Mouse (Mus musculus) cerebellum, adult 2 months (tissue): ENCODE measurements around the gene Afg1l. TPM values are rescaled to one million over a fixed set of nuclear protein-coding genes. Genes with fewer than 3 reads are reported as not detected.

ENCODE experiments used
- DNase-seq, 2 experiments: peaks; one replicate each; pipeline ENCODE4 v3.0.0; 2021
- H3K27ac ChIP-seq: fragments of 200-500 bp; 2 replicates; pipeline ENCODE4 v1.5.1; 2012; ENCODE audit warnings: low read length, control low read depth, inconsistent platforms; ENCODE audit not compliant: insufficient read depth
- H3K27me3 ChIP-seq: fragments of 200-500 bp; 2 replicates; pipeline ENCODE4 v1.6.1; 2012; ENCODE audit warnings: inconsistent platforms, mild to moderate bottlenecking, low read length, moderate library complexity; ENCODE audit not compliant: control insufficient read depth, insufficient read depth
- H3K4me1 ChIP-seq: fragments of 200-500 bp; 2 replicates; pipeline ENCODE4 v1.6.1; 2011; ENCODE audit warnings: low read length; ENCODE audit not compliant: control insufficient read depth, insufficient read depth
- H3K4me3 ChIP-seq: fragments of 200-500 bp; replicated peaks from 2 replicates; pipeline ENCODE3; 2011; ENCODE audit warnings: mild to moderate bottlenecking, low read depth, low read length, control low read depth; ENCODE audit not compliant: insufficient read depth
- CTCF ChIP-seq: fragments of 200-500 bp; IDR thresholded peaks from 2 replicates; pipeline ENCODE4 v1.5.1; 2011; ENCODE audit warnings: low read depth, mild to moderate bottlenecking, control low read depth, low read length, moderate library complexity, borderline replicate concordance; ENCODE audit not compliant: insufficient read depth
- POLR2A ChIP-seq: fragments of 200-500 bp; IDR thresholded peaks from 2 replicates; pipeline ENCODE4 v1.6.1; 2011; ENCODE audit warnings: low read length, control low read depth, borderline replicate concordance; ENCODE audit not compliant: insufficient read depth
- WGBS: fragments of 180-500 bp; shearing (Covaris S2); methylation state at CpG from one replicate; pipeline ENCODE4 v1.1.7; 2018; 5-methylcytosine and 5-hydroxymethylcytosine counted together
- polyA plus RNA-seq: library from polyadenylated mRNA; depleted of rRNA; stranded (reverse); fragments of >200 nt; gene quantifications from 2 replicates; pipeline ENCODE4 v1.2.3, GENCODE M21; 2012

The Afg1l gene
- polyA plus RNA-seq, 1 experiment: 14.9 TPM

DNA sequence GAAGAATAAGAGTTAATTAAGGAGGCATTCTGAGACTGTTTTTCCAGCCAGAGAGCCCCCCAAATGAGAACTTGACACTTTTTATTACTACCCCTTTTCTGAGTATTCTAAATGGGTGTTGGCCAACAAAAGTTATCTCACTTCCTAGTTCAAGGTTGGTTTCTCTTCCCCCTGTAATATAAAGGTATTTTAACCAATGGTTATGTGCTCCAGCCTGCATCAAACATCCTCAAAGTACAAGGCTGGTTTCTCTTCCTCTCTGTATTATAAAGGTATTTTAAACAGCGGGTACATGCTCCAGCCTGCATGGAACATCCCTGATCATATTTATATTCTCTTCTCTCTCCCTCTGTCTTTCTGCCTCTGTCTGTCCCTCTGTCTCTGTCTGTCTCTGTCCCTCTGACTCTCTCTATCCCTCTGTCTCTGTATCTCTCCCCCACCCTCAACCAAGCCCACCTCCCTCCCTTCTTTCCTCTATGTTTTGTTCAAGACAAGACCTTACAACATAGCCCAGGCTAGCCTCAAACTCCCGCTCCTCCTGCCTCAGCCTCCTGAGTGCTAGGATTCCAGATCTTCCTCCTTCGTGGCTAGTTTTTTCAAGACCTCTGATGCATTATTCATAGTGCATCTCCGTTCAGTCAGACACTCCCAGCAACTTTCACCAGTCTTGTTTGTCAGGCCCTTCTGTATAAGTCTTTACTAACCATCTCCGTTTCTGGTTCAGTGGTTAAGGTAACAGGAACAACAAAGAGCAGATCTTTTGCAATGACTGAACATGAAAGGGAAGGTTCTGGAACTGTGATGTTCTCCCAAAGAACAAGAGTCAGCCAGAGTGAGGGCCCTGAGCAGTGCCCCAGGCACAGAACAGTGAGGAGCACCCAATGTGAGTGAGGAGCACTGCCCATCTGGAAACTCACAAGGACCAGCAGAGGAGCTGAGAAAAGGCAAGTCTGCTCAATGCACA lies 41.2 kb downstream of the Afg1l start:
- no peak overlapping the region for H3K4me3 ChIP-seq
- H3K27me3 ChIP-seq: no peaks in the 10 kb centered on the region
- no peak for TF ChIP-seq POLR2A
- TF ChIP-seq CTCF: no peak
- WGBS: 67% methylated on average over 5 of the region's 5 CpGs
- no peak for DNase-seq
- no peaks in the 10 kb centered on the region for H3K4me1 ChIP-seq
- no peak overlapping the region for H3K27ac ChIP-seq

DNA sequence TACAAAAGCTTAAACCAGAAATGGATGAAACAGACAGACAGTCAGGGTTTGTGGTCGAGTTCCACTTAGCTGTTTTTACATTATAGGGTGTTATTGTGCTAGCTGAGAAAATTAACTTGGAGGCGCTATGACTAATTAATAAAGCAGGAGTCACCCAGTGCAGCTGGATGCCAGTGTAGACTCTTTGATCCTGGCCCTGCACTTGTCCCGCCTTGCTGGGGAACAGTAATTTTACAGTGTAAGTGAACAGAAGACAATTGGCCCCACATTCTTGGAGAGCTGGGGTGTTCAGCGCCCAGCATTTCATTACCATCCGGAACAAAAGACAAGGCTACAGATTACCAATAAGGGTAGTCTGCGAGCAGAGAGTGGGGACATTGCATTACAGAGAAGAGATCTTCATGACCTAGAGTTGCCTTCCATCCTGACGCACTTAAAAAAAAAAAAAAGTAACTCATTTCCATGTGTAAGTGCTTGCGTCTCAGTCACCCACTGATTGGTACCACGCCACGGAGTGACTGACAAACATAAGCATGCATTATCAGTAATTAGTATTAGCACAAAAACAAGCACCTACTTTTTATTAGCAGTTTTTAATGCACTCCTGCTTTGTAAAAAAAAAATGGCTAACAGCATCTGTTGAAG lies 60.7 kb downstream of the Afg1l start:
- H3K4me1 ChIP-seq: no peaks in the 10 kb centered on the region
- no peak overlapping the region for H3K4me3 ChIP-seq
- no peak for DNase-seq
- no peak overlapping the region for H3K27ac ChIP-seq
- H3K27me3 ChIP-seq: no peaks in the 10 kb centered on the region
- 52% methylated on average over 10 of the region's 10 CpGs for WGBS
- TF ChIP-seq POLR2A (no peak), CTCF (no peak)

DNA sequence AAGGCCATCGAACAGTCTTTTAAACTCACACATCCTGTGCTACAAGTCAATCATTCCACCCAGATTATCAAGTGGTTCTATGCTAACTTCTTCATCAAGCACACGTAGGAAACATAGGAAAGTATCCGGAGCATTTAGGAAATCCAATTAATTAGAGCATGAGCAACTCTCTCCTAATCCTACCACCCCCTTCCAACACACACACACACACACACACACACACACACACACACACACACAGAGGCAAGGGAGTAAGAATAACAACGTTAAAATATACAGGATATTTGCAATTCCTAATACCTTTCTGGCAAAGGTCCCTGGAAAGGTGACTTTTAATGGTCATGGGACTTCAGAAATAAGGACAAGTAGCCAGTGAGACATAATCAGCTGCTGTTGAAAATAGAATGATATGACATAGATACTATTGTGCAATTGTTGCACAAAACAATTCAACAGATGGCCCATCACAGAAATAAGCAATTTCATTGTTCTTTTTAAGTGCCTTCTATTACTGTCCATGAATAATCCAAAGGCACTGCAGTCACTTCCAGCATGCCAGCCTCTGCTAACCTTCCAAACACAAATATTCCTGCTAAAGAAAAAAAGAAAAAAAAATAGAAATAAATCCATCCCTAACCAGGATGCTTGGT lies 62.4 kb downstream of the Afg1l start:
- Histone ChIP-seq H3K4me3 (no peak overlapping the region), H3K27ac (no peak overlapping the region), H3K27me3 (no peaks in the 10 kb centered on the region), H3K4me1 (peaks cover 4% of the 10 kb centered on the region)
- WGBS: 69% methylated on average over 4 of the region's 4 CpGs
- TF ChIP-seq CTCF (no peak), POLR2A (no peak)
- no peak for DNase-seq

DNA sequence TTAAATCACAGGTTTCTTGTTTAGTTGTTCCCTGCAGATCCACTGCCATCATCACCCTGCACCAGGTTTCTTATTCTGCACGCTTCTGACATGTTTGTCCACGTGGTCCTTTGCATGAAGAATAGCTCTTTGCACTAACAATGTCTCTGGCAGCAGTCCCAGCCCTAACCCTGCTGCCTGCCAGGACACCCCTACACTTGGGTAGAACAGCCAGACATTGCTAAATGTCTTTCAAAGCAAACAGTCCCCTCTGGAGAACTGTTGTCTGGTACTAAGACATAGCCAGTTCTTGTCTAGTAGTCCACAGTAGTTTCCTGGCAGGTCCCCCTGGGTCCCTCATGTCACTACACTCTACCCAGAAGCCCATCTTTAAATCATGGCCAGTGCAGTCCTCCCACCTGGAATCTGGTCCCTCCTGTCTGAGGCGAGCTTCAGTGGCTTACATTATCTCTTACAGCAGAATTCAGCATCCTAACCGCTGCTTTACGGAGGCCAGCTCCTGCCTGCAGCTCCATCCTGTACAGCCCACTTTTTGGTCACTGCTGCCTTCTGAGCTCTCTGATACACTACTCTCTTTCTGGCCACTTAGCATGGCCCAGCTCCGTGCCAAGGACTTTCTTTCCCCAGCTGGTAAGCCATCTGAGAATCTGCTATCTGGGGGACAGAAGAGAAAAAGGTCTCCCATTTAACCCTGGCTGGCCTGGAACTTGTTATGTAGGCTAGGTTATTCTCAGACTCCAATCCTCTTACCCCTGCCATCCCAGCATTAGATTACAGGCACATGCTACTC lies 67.4 kb downstream of the Afg1l start:
- no peak overlapping the region for H3K4me3 ChIP-seq
- H3K4me1 ChIP-seq: peaks cover 4% of the 10 kb centered on the region
- peak; percentile 5 to 13 for DNase-seq
- H3K27ac ChIP-seq: no peak overlapping the region
- 19% methylated on average over 6 of the region's 6 CpGs for WGBS
- H3K27me3 ChIP-seq: no peaks in the 10 kb centered on the region
- TF ChIP-seq POLR2A: no peak

DNA sequence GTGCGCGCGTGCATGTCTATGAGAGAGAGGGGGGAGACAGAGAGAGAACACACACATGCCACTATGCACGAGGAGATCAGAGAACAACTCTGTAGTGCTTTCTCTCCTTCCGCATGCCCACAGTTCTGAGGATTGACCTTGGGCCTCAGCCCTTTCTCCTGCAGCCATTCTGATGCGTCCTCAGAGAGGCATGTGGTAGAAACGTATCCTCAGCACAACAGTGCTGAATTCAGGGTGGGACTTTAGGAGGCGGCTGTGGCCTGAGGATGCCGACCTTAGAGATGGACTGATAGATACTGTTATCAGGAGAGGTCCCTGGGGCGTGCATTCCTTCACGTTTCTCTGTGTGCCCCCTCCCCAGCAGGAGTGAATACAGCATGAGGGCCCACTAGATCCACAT lies 87.9 kb downstream of the Afg1l start:
- 81% methylated on average over 11 of the region's 11 CpGs for WGBS

DNA sequence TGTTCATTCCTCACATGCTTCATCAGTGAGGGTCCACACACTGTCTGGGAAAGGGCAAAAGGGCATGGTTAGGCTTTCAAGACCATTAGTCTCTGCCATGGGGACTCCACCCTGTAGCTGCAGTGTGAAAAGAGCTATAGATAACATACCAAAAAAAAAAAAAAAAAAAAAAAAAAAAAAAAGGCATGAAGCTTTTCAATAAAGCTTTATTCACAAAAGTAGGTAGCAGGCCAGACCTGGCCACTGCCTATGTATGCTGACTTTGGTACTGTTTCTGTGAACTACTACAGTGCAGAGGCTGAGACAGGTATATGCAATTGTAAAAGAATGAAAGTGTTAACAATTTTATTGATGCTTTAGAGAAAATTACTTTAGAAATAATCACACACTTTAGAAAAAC lies 90.2 kb downstream of the Afg1l start:
- no peak for TF ChIP-seq POLR2A
- no peak for TF ChIP-seq CTCF
- no peaks in the 10 kb centered on the region for H3K4me1 ChIP-seq

More for the DNA sequence above, 87.9 kb downstream of the Afg1l start:
- no peak for DNase-seq
- H3K27me3 ChIP-seq: no peaks in the 10 kb centered on the region
- H3K27ac ChIP-seq: no peak overlapping the region
- H3K4me3 ChIP-seq: no peak overlapping the region
- H3K4me1 ChIP-seq: no peaks in the 10 kb centered on the region
- TF ChIP-seq CTCF (no peak), POLR2A (no peak)

DNA sequence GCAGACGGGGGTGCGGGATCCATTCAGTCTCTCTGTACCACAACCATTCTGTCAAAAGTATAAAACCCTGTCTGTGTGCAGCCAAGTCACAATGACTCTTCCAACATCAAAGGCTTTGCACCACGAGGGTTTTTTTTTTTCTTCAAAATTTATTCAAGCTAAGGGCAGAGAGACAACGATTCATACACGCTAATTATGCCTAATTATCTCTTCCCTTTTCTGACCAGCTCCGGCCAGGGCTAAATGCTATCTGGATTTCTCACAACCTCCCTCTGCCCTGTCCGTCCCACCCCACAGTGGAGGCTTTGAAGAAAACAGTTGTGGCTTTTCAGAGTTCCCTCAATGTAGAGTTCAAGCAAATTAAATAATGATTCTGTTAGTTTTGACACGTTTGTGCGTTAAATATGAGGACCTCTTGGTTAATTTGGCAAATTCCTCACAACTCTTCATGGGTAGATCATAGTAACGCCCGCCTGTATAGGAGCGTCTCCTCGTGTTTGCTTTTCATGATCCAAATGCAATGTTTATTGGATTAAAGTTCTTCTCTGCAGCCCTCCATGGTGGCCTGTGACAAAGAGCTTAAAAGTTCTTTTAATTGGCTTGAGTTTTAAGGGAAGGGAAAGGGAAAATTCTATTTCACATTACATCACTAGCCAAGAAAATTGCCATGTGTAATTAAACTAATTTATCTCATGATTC lies 93.3 kb downstream of the Afg1l start:
- no peaks in the 10 kb centered on the region for H3K4me1 ChIP-seq
- DNase-seq: no peak
- no peaks in the 10 kb centered on the region for H3K27me3 ChIP-seq
- TF ChIP-seq CTCF (no peak), POLR2A (no peak)
- no peak overlapping the region for H3K4me3 ChIP-seq
- 57% methylated on average over 13 of the region's 13 CpGs for WGBS
- no peak overlapping the region for H3K27ac ChIP-seq

More for the DNA sequence above, 90.2 kb downstream of the Afg1l start:
- H3K27me3 ChIP-seq: no peaks in the 10 kb centered on the region
- DNase-seq: no peak
- no peak overlapping the region for H3K4me3 ChIP-seq
- no peak overlapping the region for H3K27ac ChIP-seq
